Mouse (Mus musculus): ENCODE data around the gene Ccr8. TPM values are rescaled to one million over a fixed set of nuclear protein-coding genes. Genes with fewer than 3 reads are reported as not detected.

Gene Ccr8
- polyA plus RNA-seq, 1 experiment from 2014 or later, result 3.0 TPM

DNA sequence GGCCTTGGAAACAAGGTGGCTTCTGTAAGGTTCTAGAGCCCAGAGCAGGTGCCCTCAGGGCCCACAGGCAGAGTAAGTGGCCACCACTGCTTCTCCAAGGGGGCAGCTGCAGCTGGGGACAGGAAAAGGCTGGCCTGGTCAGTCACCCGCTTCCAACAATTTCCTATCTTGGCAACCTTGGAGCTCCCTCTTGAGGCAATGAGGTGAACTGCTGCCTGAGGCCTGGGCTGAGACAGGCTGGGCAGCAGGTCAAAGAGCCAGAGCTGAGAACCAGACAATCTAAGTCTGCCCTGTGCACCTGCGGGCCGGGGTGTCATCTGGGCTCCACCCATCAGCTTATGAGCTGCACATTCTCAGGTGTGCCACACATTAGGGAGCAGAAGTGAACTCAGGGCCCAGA, 18.7 kb upstream of the Ccr8 start:
- H3K4me1 ChIP-seq, result no peaks in the 10 kb centered on the region
- H3K9me3 ChIP-seq (replicated peaks), result no peaks in the 10 kb centered on the region
- H3K4me2 ChIP-seq (replicated peaks), result no peak overlapping the region
- ATAC-seq (ENCODE audit: insufficient number of reproducible peaks, low FRiP score, low TSS enrichment, low read depth), result no peak
- no peak overlapping the region for H3K9ac ChIP-seq
- WGBS, result 25% methylated on average over 3 of the region's 3 CpGs
- H3K27ac ChIP-seq (replicated peaks), result no peak overlapping the region
- no peaks in the 10 kb centered on the region for H3K36me3 ChIP-seq
- H3K27me3 ChIP-seq, result no peaks in the 10 kb centered on the region
- no peak overlapping the region for H3K4me3 ChIP-seq (replicated peaks)

DNA sequence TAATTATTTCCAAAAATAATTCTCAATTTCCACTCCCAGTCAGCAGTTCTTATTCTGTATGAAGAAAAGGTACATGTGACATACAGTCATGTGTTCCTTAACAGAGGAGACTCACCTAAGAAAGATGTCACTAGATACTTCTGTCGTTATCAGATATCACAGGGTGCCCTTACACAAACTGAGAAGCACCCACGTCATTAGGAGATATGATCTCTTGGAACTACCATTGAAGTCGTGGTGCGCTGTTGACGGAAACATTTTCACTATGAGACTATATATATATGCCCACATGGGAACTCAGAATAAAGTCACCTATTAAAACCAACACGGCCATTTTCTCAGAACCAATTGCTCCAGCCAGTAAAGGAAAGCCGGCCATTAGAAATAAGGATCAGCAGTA, 17.4 kb upstream of the Ccr8 start:
- H3K9me3 ChIP-seq (replicated peaks), result no peaks in the 10 kb centered on the region
- H3K4me2 ChIP-seq (replicated peaks), result no peak overlapping the region
- 77% methylated on average over 7 of the region's 7 CpGs for WGBS
- H3K9ac ChIP-seq, result no peak overlapping the region
- H3K4me1 ChIP-seq, result no peaks in the 10 kb centered on the region
- no peaks in the 10 kb centered on the region for H3K36me3 ChIP-seq
- no peaks in the 10 kb centered on the region for H3K27me3 ChIP-seq
- H3K27ac ChIP-seq (replicated peaks), result no peak overlapping the region
- ATAC-seq (ENCODE audit: insufficient number of reproducible peaks, low FRiP score, low TSS enrichment, low read depth), result no peak
- H3K4me3 ChIP-seq (replicated peaks), result no peak overlapping the region

DNA sequence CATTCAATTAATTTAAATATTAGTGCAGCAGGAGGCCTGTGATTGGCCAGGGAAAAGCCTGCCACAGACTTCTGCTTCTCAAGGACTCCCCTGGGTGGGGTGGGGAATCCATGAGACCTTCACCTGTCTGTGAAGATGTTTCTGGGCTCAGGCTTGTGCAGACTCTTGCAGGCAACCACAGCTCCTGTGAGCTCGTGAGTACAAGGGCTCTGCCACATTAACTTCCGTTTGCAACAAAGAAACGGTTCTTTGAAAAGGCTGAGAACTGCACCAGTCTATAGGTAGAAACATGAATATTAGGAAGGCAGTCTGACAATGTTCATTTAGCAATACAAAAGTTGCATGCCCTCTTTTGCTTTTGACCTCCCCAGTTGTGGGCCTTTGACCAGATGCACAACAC, 13.7 kb upstream of the Ccr8 start:
- Histone ChIP-seq H3K9me3 (replicated peaks) (no peaks in the 10 kb centered on the region), H3K9ac (no peak overlapping the region), H3K27ac (replicated peaks) (no peak overlapping the region), H3K4me2 (replicated peaks) (no peak overlapping the region), H3K27me3 (no peaks in the 10 kb centered on the region), H3K4me1 (no peaks in the 10 kb centered on the region), H3K36me3 (no peaks in the 10 kb centered on the region), H3K4me3 (replicated peaks) (no peak overlapping the region)
- WGBS, result 88% methylated on average over 3 of the region's 3 CpGs
- no peak for ATAC-seq (ENCODE audit: insufficient number of reproducible peaks, low FRiP score, low TSS enrichment, low read depth)

DNA sequence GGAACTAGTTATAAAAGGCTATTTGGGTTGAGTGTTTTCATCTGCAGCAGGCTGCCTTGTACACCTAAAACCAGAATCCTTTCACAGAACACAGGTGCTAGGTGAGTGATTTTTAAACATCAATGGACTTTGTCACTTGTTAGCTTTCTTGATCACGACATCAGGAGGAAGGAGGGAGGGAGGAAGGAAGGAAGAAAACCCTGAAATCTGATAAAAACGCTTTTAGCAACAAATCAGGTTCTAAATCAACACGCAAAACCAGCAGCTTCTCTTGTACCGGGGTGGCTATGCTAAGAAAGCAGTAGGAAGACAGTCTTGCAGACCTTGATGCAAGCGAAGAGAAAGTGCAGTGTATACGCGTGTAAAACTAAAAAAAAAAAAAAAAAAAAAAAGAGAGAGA, 12.0 kb upstream of the Ccr8 start:
- Histone ChIP-seq H3K27me3 (no peaks in the 10 kb centered on the region), H3K9ac (no peak overlapping the region), H3K4me2 (replicated peaks) (no peak overlapping the region), H3K4me1 (no peaks in the 10 kb centered on the region), H3K9me3 (replicated peaks) (no peaks in the 10 kb centered on the region), H3K36me3 (no peaks in the 10 kb centered on the region), H3K27ac (replicated peaks) (no peak overlapping the region), H3K4me3 (replicated peaks) (no peak overlapping the region)
- ATAC-seq (ENCODE audit: insufficient number of reproducible peaks, low FRiP score, low TSS enrichment, low read depth), result no peak
- WGBS, result 72% methylated on average over 7 of the region's 7 CpGs

DNA sequence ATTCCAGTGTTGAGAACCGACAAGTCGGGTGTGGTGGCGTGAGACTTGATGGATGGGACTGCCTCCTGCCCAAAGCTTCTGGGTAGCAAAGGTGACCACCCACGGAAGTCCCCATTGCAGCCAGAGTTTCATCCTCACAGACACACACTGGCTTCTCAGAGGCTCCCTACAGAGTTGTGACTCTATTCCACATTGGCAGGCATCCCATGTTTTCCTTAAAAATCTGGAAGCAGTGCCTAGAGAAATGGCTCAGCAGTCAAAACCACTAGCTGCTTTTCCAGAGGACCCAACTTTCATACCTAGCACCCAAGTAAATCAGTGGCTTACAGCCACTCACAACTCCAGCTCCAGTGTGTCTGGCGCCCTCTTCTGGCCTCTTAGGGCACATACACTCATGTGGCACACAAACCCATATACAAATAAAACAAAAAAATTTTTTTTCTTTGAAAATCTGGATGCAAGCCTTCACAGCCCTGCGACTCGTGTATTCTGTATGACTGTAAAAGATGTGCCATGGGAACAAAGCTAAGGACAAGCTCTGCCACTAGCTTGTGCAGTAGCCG, 11.3 kb upstream of the Ccr8 start:
- H3K4me2 ChIP-seq (replicated peaks), result no peak overlapping the region
- ATAC-seq (ENCODE audit: insufficient number of reproducible peaks, low FRiP score, low TSS enrichment, low read depth), result no peak
- 83% methylated on average over 8 of the region's 8 CpGs for WGBS

DNA sequence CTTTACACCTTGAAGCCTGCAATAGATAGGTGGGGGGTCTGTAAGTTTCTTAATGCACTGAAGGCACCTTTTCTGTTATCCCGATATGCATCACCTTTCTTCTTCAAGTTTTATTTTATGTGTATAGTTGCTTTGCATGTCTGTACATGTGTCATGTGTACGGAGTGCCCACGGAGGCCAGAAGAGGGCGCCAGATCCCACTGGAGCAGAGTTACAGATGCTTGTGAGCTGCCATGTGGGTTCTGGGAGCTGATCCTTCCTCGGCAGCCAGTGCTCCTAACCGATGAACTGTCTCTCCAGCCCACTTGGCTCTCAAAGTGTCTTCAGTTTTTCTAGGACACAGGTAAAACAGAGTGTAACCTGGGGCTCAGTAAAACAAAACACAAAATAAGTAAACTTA, 10.7 kb upstream of the Ccr8 start:
- no peaks in the 10 kb centered on the region for H3K36me3 ChIP-seq

More for the DNA sequence above, 11.3 kb upstream of the Ccr8 start:
- no peak overlapping the region for H3K27ac ChIP-seq (replicated peaks)
- H3K9ac ChIP-seq, result no peak overlapping the region
- H3K9me3 ChIP-seq (replicated peaks), result no peaks in the 10 kb centered on the region
- H3K36me3 ChIP-seq, result no peaks in the 10 kb centered on the region
- H3K27me3 ChIP-seq, result no peaks in the 10 kb centered on the region
- no peaks in the 10 kb centered on the region for H3K4me1 ChIP-seq
- H3K4me3 ChIP-seq (replicated peaks), result no peak overlapping the region

DNA sequence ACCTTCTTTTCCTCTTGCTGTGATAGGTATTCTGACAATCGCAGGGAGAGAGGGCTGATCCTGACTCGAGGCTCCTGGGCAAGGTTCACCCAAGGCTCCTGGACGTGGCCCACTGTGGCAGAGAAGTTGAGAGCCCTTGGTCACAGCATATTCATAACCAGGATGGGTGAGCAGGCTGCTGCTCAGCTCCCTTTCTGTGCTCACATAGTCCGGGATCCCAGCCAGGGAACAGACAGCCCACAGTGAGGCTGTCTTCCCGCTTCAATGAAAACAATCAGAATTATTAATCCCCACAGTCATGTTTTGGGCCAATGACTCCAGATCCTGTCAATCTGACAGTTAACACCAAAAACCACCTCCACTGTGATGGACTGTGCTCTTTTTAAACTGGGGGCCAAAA, 9.9 kb upstream of the Ccr8 start:
- no peak for ATAC-seq (ENCODE audit: insufficient number of reproducible peaks, low FRiP score, low TSS enrichment, low read depth)
- no peaks in the 10 kb centered on the region for H3K9me3 ChIP-seq (replicated peaks)
- H3K4me3 ChIP-seq (replicated peaks), result no peak overlapping the region
- WGBS, result 75% methylated on average over 5 of the region's 5 CpGs
- H3K9ac ChIP-seq, result no peak overlapping the region
- no peaks in the 10 kb centered on the region for H3K4me1 ChIP-seq
- no peak overlapping the region for H3K4me2 ChIP-seq (replicated peaks)
- no peaks in the 10 kb centered on the region for H3K27me3 ChIP-seq
- H3K36me3 ChIP-seq, result no peaks in the 10 kb centered on the region
- no peak overlapping the region for H3K27ac ChIP-seq (replicated peaks)

More for the DNA sequence above, 10.7 kb upstream of the Ccr8 start:
- no peak overlapping the region for H3K4me2 ChIP-seq (replicated peaks)
- no peak for ATAC-seq (ENCODE audit: insufficient number of reproducible peaks, low FRiP score, low TSS enrichment, low read depth)
- no peaks in the 10 kb centered on the region for H3K27me3 ChIP-seq
- H3K9me3 ChIP-seq (replicated peaks), result no peaks in the 10 kb centered on the region
- no peak overlapping the region for H3K4me3 ChIP-seq (replicated peaks)
- no peak overlapping the region for H3K9ac ChIP-seq
- no peak overlapping the region for H3K27ac ChIP-seq (replicated peaks)
- H3K4me1 ChIP-seq, result no peaks in the 10 kb centered on the region
- WGBS, result 74% methylated on average over 6 of the region's 6 CpGs

DNA sequence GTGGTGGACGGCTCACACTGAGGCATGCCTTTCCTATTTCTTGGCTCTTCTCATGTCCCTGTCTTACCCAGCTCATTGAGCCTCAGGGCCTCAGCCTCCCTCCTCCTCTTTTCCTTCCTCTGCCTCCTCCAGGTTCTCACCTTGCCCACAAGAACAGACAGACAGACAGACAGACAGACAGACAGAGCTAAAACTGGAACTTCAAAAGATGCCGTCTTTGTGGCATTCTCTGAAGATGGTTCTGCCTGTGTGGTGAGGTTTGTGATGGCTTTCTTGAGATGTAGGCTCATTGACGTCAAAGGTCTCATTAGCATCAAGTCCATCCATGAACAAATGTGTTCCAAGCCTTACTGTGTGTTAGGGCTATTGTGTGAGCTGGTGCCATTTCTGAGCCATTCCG, 9.2 kb upstream of the Ccr8 start:
- Histone ChIP-seq H3K4me1 (no peaks in the 10 kb centered on the region), H3K9me3 (replicated peaks) (no peaks in the 10 kb centered on the region), H3K4me3 (replicated peaks) (no peak overlapping the region), H3K4me2 (replicated peaks) (no peak overlapping the region), H3K36me3 (no peaks in the 10 kb centered on the region), H3K27me3 (no peaks in the 10 kb centered on the region), H3K9ac (no peak overlapping the region), H3K27ac (replicated peaks) (no peak overlapping the region)
- 81% methylated on average over 4 of the region's 4 CpGs for WGBS
- no peak for ATAC-seq (ENCODE audit: insufficient number of reproducible peaks, low FRiP score, low TSS enrichment, low read depth)

DNA sequence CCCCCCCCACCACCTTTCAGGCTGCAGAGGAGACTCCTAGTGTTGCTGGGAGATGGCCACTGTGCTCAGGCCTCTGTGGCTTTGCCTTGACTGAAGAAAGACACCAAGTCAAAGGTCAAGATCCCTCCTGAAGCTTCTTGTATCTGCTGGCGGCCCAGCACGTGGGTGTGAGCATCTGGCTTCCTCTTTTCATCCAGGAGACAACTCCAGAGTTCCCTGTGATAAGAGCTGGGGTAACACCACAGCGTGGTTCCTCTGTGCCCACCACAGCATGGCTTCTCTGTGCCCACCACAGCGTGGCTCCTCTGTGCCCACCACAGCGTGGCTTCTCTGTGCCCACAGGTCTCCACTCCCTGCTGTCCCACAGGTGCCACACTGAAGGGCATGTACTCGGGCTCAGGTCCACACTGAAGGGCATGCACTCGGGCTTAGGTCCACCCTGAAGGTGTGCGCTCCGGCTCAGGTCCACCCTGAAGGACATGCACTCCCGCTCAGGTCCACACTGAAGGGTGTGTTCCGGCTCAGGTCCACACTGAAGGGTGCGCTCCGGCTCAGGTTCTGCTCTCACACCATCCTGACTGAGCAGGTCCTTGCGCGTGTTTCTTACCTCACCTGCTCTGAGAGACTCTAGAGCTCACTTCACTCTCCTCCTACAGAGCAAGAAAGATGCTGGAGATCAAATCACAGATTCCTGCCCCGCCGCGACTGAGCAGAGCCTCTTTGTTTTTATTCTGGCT, 8.6 kb upstream of the Ccr8 start:
- WGBS, result 82% methylated on average over 18 of the region's 18 CpGs
- no peaks in the 10 kb centered on the region for H3K36me3 ChIP-seq
- no peaks in the 10 kb centered on the region for H3K9me3 ChIP-seq (replicated peaks)
- H3K4me2 ChIP-seq (replicated peaks), result no peak overlapping the region
- no peaks in the 10 kb centered on the region for H3K4me1 ChIP-seq
- H3K27ac ChIP-seq (replicated peaks), result no peak overlapping the region
- no peaks in the 10 kb centered on the region for H3K27me3 ChIP-seq
- ATAC-seq (ENCODE audit: insufficient number of reproducible peaks, low FRiP score, low TSS enrichment, low read depth), result no peak
- no peak overlapping the region for H3K4me3 ChIP-seq (replicated peaks)
- no peak overlapping the region for H3K9ac ChIP-seq

DNA sequence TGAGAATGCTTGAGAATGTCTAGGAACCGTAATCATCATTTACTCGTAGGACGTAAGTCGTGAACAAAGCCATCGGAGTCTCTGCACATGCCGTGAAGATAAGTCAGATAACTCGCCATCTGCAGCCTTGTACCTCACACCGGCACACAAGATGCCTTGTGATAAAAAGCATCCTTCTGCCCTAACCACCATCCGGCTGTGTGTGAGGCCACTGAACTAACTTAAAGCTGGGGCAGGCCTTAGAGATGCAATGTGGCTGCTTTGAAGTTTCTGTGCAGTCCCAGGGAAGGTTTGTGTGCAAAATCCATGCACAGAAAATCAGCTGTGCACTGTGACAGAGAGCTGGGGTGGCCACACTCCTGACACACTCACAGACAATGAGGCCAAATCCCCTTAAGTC, 7.5 kb upstream of the Ccr8 start:
- H3K9me3 ChIP-seq (replicated peaks), result no peaks in the 10 kb centered on the region
- no peak overlapping the region for H3K9ac ChIP-seq
- no peak for ATAC-seq (ENCODE audit: insufficient number of reproducible peaks, low FRiP score, low TSS enrichment, low read depth)
- H3K4me1 ChIP-seq, result no peaks in the 10 kb centered on the region
- no peak overlapping the region for H3K4me3 ChIP-seq (replicated peaks)
- H3K27me3 ChIP-seq, result no peaks in the 10 kb centered on the region
- 62% methylated on average over 9 of the region's 9 CpGs for WGBS
- no peak overlapping the region for H3K27ac ChIP-seq (replicated peaks)
- no peaks in the 10 kb centered on the region for H3K36me3 ChIP-seq
- no peak overlapping the region for H3K4me2 ChIP-seq (replicated peaks)

DNA sequence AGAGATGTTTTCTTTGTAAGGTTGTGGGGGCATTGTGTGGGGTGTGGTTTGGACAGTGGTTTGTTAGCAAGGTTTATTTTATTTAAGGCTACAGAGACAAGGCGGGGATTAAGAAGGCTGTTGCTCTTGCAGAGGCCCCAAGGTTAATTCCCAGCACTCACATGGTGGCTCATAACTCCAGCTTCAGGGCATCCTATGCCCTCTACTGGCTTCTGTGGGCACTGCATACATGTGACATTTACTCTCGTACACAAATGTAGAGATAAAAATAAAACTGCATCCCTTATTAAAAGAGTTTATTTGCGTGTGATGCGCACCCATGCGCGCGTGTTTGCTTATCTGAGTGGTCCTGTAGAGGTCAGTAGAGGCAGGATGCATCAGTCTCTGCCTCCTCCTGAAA, 2.8 kb upstream of the Ccr8 start:
- ATAC-seq (ENCODE audit: insufficient number of reproducible peaks, low FRiP score, low TSS enrichment, low read depth), result no peak
- Histone ChIP-seq H3K4me2 (replicated peaks) (no peak overlapping the region), H3K4me3 (replicated peaks) (no peak overlapping the region), H3K27me3 (no peaks in the 10 kb centered on the region), H3K36me3 (no peaks in the 10 kb centered on the region), H3K9me3 (replicated peaks) (no peaks in the 10 kb centered on the region), H3K4me1 (no peaks in the 10 kb centered on the region), H3K9ac (no peak overlapping the region), H3K27ac (replicated peaks) (no peak overlapping the region)
- 83% methylated on average over 7 of the region's 7 CpGs for WGBS

DNA sequence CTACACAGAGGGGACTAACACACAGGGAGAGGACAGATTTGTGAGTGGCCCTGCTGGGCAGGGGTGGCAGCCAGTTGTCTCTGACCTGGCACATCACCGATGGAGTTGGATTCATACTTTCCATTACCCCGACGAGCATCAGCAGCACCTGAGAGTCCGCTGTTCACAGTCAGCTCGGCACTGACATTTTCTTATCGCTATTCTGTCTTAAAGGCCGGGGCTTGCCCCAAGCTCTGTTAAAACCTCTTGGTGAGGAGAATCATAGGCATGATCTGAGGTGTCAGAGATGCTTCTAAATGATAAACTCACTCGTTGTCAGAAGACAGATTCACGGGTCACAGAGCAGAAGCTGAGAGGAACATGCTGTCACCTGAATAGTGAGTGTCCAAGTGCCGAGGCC, 828 bp upstream of the Ccr8 start:
- no peaks in the 10 kb centered on the region for H3K4me1 ChIP-seq
- no peak overlapping the region for H3K4me3 ChIP-seq (replicated peaks)
- no peak overlapping the region for H3K4me2 ChIP-seq (replicated peaks)
- H3K9ac ChIP-seq, result no peak overlapping the region
- no peaks in the 10 kb centered on the region for H3K27me3 ChIP-seq
- no peaks in the 10 kb centered on the region for H3K36me3 ChIP-seq
- H3K9me3 ChIP-seq (replicated peaks), result no peaks in the 10 kb centered on the region
- WGBS, result 72% methylated on average over 10 of the region's 10 CpGs
- no peak for ATAC-seq (ENCODE audit: insufficient number of reproducible peaks, low FRiP score, low TSS enrichment, low read depth)
- H3K27ac ChIP-seq (replicated peaks), result no peak overlapping the region
